Mouse (Mus musculus): ENCODE results near the gene Sec22b. TPM values are rescaled to one million over a fixed set of nuclear protein-coding genes. Genes with fewer than 3 reads are reported as not detected.

Sec22b gene
- total RNA-seq, 2 experiments from 2014 or later: 37.7 to 39.7 TPM

DNA sequence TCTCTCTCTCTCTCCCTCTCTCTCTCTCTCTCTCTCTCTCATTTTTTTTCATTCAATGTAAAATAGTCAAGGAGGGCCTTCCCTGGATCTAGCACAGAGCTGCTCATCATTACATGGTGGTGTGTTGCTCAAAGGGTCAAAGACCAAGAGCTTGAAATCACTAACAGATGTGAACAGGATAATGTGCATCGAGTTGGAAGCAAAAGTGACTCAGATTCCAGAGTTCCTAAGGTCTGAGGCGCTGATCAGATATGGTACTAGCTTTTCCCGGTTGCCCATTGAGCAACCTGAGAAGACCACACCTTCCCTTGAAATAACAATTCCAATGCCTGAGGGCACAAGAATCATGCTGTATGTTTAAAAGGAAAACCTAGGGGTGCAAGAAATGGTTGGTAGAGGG, 2.6 kb upstream of the Sec22b start:
- no peak for DNase-seq
- intact Hi-C loops (cut with DNase I): no loop called here

- intact Hi-C loops (cut with DNase I): no loop called here
- no peak for DNase-seq
Measured at GRCm38 (mm10) chr3:97901586-97901985, 596 bp downstream of the Sec22b start.

DNA sequence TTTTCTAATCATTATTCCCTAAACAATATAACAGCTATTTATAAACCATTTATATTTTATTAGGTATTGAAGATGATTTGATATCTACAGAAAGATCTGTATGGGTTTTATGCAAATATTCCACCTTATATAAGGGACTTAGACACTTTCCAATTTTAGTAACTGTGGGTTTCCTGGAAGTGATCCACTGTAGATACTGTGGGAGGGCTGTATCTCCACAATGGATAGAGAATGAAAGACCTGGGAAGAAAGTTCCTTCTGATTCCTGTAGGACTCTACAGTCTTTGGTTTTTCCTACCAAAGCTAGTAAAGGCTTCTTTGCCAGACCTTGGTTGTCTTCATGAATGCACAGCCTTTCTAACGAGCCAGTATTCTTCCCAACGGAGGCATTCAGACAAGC, 8.7 kb downstream of the Sec22b start:
- no peak for DNase-seq
- intact Hi-C loops (cut with DNase I): no loop called here

DNA sequence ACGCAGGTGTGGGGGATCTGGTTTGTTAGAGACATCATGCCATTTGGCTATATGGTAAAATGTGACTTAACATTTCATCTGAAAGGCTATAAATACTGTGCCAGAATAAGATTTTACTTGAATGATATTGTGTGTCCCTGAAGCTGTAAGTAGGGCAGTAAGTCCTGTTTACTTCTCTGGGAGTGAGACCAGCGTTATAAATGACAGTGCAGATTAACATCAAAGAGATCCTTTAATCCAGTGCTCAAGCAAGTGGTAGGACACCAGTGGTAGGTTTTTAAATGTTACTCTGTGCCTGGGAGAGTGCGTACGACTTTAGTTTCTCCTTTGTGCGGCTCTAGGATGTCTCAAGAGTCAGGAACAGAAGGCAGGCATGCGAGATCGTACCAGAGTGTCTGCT, 10.1 kb downstream of the Sec22b start:
- intact Hi-C loops (cut with DNase I): no loop called here
- DNase-seq: no peak

DNA sequence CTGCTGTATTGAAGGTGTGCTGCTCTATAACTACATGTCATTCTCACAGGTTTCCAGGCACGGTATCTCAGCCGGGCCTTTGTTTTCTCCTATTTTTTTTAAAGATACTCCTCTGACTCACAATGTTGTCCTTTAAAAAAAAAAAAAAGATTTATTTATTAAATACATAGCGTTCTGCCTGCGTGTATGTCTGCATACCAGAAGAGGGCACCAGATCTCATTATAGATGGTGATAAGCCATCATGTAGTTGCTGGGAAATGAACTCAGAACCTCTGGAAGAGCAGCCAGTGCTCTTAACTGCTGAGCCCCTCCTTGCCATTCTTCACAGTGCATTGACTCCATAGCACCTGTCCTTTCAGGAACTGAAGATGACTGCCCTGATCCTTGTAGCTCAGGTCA, 14.1 kb downstream of the Sec22b start:
- intact Hi-C loops (cut with DNase I): no loop called here
- DNase-seq: no peak

DNA sequence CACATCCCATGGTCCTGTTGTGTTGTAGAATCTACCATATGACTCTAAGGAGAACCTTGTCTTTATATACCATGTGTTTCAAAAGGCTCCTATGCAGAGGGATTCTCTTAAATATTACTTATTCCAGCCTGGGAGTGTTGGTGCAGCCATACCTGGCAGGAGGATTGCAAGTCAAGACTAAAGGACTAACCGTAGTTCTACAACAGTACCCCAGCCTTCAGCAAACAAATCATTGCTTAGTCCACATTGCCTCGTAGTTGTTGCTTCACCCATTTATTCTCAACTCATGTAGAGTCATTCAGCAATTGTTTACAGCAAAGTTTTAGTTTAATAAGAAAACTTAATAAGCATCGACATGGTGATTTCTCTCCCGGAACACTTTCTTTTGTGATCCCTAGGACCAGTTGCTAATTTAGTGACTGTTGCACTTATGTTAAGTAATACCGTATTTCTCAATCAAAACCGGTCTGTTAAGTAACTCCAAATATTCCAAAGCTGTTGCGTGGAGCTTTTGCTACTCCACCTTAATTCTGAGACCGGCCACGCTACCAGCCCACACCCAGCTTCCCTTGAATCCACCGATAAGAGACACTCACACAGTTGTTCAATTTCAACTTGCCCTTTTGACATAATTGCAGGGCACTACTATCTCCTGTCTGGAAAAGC, 18.0 kb downstream of the Sec22b start:
- no peak for DNase-seq
- intact Hi-C loops (cut with DNase I): no loop called here

DNA sequence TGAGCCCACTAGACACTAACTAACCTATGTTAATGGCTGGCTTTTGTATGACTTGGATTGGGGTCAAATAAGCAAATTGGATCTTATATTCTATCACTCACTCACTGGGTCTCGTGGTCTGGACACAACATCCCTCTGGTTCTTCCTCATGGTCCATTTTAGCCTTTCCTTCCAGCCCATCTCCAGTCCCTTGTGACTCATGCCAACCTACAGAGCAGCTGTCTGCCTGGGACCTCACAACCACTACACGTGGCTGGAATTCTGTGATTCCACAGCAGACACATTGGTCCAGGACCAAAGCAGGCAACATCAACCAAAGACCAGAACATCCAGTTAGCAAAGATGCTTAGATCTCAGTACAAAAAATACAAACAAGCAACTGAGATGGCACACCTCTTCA, 24.3 kb downstream of the Sec22b start:
- intact Hi-C loops (cut with DNase I): loop anchor here (5.0 kb wide), 3 partner anchors 182 to 387 kb away; no protein-coding TSS in a partner anchor
- DNase-seq: no peak

DNA sequence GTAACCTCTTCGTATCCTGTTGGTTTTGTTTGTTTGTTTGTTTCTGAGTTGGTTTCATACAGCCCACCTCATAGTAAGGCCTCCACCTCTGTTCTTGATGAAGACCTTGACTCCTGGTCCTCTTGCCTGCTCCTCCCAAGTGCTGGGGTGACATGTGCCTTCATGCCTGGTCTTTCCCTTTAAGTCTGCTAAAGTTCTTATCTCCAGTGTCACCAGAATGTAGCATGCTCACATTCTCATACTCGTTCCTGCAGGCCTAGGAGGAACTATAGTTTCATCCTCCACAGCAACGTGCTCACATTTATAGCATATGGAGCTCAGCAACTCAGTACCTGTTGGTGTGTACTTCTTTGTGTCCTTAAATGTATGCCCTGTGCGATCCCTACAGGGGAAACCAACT, 26.3 kb downstream of the Sec22b start:
- DNase-seq: no peak

DNA sequence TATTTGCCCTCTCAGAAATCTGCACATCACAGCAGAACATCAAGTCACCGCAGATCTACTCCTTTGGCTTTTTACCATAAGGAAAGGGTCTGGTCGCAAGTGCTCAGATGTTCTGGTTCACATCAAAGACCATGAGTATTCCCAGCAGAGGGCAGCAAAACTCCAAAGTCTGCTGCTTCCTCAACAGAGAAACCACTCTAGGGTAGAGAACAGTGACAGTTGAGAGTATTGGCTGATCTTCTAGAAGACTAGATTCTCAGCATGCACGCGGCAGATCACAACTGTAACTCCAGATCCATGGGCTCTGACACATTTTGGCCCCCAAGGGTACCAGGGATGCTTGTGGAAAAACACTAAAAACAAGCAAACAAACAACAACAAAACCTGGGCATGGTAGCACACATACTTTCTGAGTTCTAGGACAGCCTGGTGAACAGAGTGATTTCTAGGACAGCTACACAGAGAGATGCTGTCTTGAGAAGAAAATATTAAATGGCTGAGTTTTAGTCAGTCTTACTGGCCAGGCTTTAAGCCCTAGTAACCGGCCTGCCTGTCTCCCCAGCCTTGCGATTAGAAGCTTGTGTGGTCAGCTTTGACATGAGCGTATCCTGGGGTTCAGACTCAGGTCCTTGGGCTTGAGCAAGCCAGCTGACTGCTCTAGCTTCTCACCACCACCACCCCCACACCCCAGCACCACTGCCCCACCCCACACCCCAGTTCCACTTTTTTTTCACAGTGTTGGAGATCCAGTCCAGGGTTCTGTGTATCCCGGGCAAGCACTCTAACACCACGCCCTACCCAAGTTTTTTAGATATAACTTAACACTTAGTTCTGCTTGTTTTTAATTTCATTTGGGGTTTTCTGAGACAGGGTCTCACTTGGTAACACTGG, 28.2 kb downstream of the Sec22b start:
- DNase-seq: peak; percentile 74 to 79

More for the DNA sequence above, 26.3 kb downstream of the Sec22b start:
- intact Hi-C loops (cut with DNase I): loop anchor here (5.0 kb wide), 3 partner anchors 180 to 385 kb away; no protein-coding TSS in a partner anchor

GRCm38 (mm10) chr3:97930141-97930786, 29.3 kb downstream of the Sec22b start:
- DNase-seq: no peak
- intact Hi-C loops (cut with DNase I): no loop called here

More for the DNA sequence above, 28.2 kb downstream of the Sec22b start:
- intact Hi-C loops (cut with DNase I): loop anchor here (1.0 to 5.0 kb wide), 5 partner anchors 112 to 383 kb away; no protein-coding TSS in a partner anchor

DNA sequence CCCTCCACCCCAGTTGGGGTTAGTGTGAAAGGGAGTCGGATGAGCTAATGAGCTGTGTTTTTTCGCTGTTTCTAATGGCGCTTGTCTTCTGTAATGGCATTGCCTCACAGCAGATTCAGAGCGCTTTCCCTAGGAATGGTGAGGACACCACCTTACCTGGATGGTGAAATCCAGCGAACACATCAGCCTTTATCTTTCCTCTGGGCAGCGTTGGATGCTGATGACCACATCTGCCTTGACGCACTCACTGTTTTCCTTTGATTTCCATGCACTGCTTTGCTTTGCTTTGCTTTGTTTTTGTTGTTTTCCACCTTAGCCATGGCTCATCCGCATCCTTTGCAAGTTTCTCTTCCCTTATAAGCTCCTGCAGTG, 29.8 kb downstream of the Sec22b start:
- no peak for DNase-seq
- intact Hi-C loops (cut with DNase I): no loop called here

DNA sequence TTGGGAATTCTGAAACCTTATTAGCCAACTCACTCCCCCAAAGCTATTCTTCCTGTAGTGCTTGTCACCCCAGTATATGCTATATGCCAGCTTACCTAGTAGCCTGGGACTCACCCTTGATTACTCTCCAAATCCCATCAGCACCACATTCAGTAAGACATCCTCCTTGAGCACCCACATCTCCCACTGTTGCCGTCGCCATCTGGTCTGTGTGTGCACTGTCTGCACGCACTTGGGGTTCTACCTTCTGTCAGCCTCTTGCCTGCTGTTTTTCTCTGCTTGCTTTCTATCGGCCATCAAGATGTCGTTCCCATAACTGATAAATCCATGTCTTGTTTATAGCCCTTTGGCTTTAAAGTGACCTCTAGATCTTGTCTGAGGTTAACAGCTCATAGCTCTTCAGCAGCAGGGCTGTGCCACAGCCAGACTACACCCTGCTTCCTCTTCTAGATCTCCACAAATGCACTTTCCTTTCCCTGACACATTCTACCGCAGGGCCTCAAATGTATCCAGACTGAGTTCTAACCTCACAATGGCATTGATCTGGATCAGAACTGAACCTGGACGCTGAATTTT, 30.4 kb downstream of the Sec22b start:
- DNase-seq: no peak
- intact Hi-C loops (cut with DNase I): no loop called here

- DNase-seq: peak; percentile 15 to 18
- intact Hi-C loops (cut with DNase I): no loop called here
Measured at GRCm38 (mm10) chr3:97932131-97932530, 31.1 kb downstream of the Sec22b start.

DNA sequence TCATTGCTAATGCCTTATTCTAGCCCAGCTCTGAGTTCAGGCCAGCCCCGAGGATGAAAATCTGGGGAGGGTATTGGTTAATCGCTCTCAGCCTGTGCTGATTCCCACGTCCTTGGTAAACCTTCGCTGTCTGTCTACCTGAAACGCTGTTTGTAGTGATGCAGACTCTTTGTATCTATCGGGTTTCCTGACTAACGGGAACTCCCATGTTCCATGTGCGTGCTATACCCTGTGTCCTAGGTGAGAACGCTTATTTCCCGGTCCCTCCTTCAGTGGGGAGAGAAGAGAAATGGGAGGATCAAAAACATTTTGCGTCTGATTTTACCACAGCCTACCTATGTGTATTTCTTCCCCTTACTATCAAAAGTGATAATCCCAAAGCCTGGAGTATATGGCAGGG, 31.8 kb downstream of the Sec22b start:
- intact Hi-C loops (cut with DNase I): no loop called here
- DNase-seq: no peak

DNA sequence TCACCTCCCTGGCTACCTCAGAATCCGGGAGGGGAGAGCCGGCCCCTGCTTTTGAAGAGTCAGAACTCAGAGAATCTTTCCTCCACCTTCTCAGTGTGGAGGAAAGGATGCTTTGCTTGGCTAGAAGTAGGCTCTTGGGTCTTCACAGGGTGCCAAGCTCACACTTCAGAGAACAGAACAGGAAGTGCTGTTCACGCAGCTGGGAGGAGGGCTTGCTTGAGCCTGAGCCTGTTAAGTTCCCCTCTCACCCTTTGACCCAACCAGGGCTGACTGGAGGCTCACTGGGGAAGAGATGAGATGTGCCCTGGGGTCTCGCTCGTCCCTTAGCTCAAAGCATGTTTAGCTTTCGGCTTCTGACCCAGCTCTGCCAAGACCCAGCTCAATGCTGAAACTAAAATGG, 32.3 kb downstream of the Sec22b start:
- no peak for DNase-seq
- intact Hi-C loops (cut with DNase I): no loop called here

- intact Hi-C loops (cut with DNase I): no loop called here
- DNase-seq: no peak
Measured at GRCm38 (mm10) chr3:97933811-97934210, 32.8 kb downstream of the Sec22b start.

- DNase-seq: no peak
- intact Hi-C loops (cut with DNase I): no loop called here
Measured at GRCm38 (mm10) chr3:97934331-97935300, 33.6 kb downstream of the Sec22b start.

DNA sequence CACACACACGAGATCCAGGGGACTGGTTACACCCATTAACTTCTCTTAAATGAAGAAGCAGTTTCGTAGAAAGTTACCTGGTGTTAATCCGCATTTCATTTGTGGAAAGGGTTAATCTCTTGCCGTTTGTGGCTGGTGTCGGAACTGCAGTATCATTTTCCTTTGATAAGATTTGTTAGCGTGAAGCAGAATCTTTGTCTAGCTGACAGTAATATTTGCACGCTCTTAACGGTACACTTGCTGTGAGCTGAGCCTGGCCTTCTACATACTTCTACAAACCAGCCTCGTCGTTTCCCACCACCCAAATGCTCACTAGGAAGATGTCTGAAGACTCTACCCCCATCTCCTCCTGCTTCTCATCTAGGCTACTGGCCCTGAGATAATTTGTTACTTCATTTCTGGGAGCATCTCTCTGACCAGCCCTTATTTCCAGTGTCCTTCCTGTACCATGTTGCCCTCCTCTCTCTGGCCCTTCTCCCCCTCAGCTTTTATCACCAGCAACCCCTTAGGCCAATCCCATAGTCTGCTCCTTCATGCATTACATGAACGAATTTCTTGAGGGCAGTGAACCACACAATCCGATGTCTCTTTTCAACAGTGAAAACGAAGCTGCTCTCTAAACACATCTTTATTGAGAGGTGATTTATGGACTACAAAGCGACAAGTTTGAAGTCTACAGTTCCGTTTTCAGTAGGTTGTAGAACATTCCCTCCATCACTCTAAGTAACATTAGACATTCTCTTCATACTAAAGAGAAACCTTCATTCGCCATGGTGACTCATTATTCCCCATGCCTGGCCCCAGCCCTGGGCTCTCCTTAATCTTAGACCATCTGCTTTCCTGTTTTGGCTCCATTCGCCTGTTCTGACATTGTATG, 36.3 kb downstream of the Sec22b start:
- DNase-seq: no peak
- intact Hi-C loops (cut with DNase I): no loop called here

DNA sequence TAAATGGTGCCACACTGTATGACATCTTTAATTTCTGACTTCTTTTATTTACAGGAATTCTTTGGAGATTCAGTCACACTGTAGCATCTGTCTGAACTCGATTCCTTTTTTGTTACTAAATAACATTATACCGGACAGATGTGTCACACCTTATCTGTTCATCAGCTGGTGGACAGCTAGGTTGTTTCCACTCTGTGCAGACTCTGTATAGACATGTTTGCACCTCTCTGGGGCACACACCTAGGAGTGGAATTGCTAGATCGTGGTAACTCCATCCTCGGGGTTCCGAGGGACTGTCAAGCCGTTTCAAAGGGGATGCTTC, 36.9 kb downstream of the Sec22b start:
- intact Hi-C loops (cut with DNase I): no loop called here
- DNase-seq: no peak
